Comparison of ENCODE assay signal across 23 mouse cellular contexts in genomic region chr8:127323583-127324360, GRCm38 (mm10).
DNase-seq lines count a peak whose midpoint lies in the region; ATAC-seq and TF ChIP-seq lines count a peak whose summit lies in the region.
"Had no signal": no experiment of that assay in that cellular context is flagged by ENCODE, and none has a peak within 500 bp of the region (broad histone marks: within the 10 kb centered on the region; RNA-seq: fewer than 3 reads in every experiment).

No protein-coding gene starts in this region.

- no peak overlapping the region for H3K9ac ChIP-seq in intestine, embryonic 14.5 days (ENCODE audit: low read length)
- H3K9ac ChIP-seq in intestine, embryonic 15.5 days = no peak overlapping the region
- H3K9ac ChIP-seq in CH12.LX (ENCODE audit: insufficient read depth, low read depth) (no peak overlapping the region), MEL (ENCODE audit: control insufficient read depth, low read depth, low read length, poor library complexity, severe bottlenecking) (no peak overlapping the region)
- H3K9ac ChIP-seq: embryonic facial prominence, embryonic 12.5 days; forebrain, embryonic 12.5 days; forebrain, embryonic 15.5 days; heart, embryonic 13.5 days; hindbrain, embryonic 12.5 days; hindbrain, embryonic 15.5 days had no signal

- H3K27ac ChIP-seq in intestine, embryonic 14.5 days (ENCODE audit: low read depth) = no peak overlapping the region
- H3K27ac ChIP-seq in intestine, embryonic 15.5 days = no peak overlapping the region
- H3K27ac ChIP-seq in CH12.LX (ENCODE audit: insufficient read depth, low read depth) = no peak overlapping the region
- H3K27ac ChIP-seq in MEL (ENCODE audit: control insufficient read depth, low read depth, low read length) = no peak overlapping the region
- H3K27ac ChIP-seq: embryonic facial prominence, embryonic 12.5 days; forebrain, embryonic 12.5 days; forebrain, embryonic 15.5 days; heart, adult 2 months; heart, embryonic 10.5 days; heart, embryonic 13.5 days; hindbrain, embryonic 12.5 days; hindbrain, embryonic 15.5 days had no signal

- no peak overlapping the region for H3K4me2 ChIP-seq in intestine, embryonic 14.5 days (ENCODE audit: low read length)
- no peak overlapping the region for H3K4me2 ChIP-seq in intestine, embryonic 15.5 days (replicated peaks)
- H3K4me2 ChIP-seq in CH12.LX (ENCODE audit: insufficient read depth, low read depth, poor library complexity, severe bottlenecking) = no peak overlapping the region
- H3K4me2 ChIP-seq: embryonic facial prominence, embryonic 12.5 days; forebrain, embryonic 12.5 days; forebrain, embryonic 15.5 days; heart, embryonic 13.5 days; hindbrain, embryonic 12.5 days; hindbrain, embryonic 15.5 days had no signal

- TF ChIP-seq EP300 in CH12.LX (IDR thresholded peaks at IDR 0.05; ENCODE audit: low read length) (no peak), MEL (IDR thresholded peaks at IDR 0.05; ENCODE audit: low read depth in 1 of 2, low read length in 2 of 2) (no peak)

- no peaks in the 10 kb centered on the region for H3K9me3 ChIP-seq in intestine, embryonic 14.5 days (ENCODE audit: control insufficient read depth, low read length)
- no peaks in the 10 kb centered on the region for H3K9me3 ChIP-seq in intestine, embryonic 15.5 days
- no peaks in the 10 kb centered on the region for H3K9me3 ChIP-seq in CH12.LX (replicated peaks; ENCODE audit: low read length)
- H3K9me3 ChIP-seq in MEL (replicated peaks; ENCODE audit: insufficient read depth, low read length) = no peaks in the 10 kb centered on the region
- H3K9me3 ChIP-seq: embryonic facial prominence, embryonic 12.5 days; forebrain, embryonic 12.5 days; forebrain, embryonic 15.5 days; heart, embryonic 10.5 days; heart, embryonic 13.5 days; hindbrain, embryonic 12.5 days; hindbrain, embryonic 15.5 days had no signal

- in situ Hi-C loops in CH12.LX (cut with MboI; ENCODE audit: low pct_ligation_motif_present, low pct_unique_long_range_greater_than_20kb, low sequenced_read_pairs) = no loop called here

- H3K27me3 ChIP-seq in intestine, embryonic 14.5 days (replicated peaks; ENCODE audit: control insufficient read depth, insufficient read depth, low read length) = no peaks in the 10 kb centered on the region
- H3K27me3 ChIP-seq in intestine, embryonic 15.5 days (replicated peaks) = no peaks in the 10 kb centered on the region
- H3K27me3 ChIP-seq in CH12.LX (replicated peaks) = no peaks in the 10 kb centered on the region
- H3K27me3 ChIP-seq in MEL (ENCODE audit: control insufficient read depth in 1 of 2, insufficient read depth in 2 of 2, low read length in 2 of 2) = no peaks in the 10 kb centered on the region
- H3K27me3 ChIP-seq: embryonic facial prominence, embryonic 12.5 days; forebrain, embryonic 12.5 days; forebrain, embryonic 15.5 days; heart, embryonic 13.5 days; hindbrain, embryonic 12.5 days; hindbrain, embryonic 15.5 days; Patski had no signal

- no peak overlapping the region for H3K4me3 ChIP-seq in intestine, embryonic 14.5 days (ENCODE audit: low read depth, low read length)
- no peak overlapping the region for H3K4me3 ChIP-seq in intestine, embryonic 15.5 days (replicated peaks)
- H3K4me3 ChIP-seq in CH12.LX (replicated peaks in 1 of 3; ENCODE audit: low read depth in 2 of 3, low read length in 2 of 3, poor library complexity in 1 of 3) = no peak overlapping the region
- H3K4me3 ChIP-seq in MEL (ENCODE audit: control insufficient read depth in 1 of 2, insufficient read depth in 1 of 2, low read depth in 2 of 2, low read length in 2 of 2) = no peak overlapping the region
- H3K4me3 ChIP-seq: embryonic facial prominence, embryonic 12.5 days; erythroblast, embryonic 14.5 days; forebrain, embryonic 12.5 days; forebrain, embryonic 15.5 days; heart, adult 2 months; heart, embryonic 10.5 days; heart, embryonic 13.5 days; hindbrain, embryonic 12.5 days; hindbrain, embryonic 15.5 days had no signal

- DNase-seq in intestine, embryonic 14.5 days (ENCODE audit: low spot score) = peak; percentile 49
- DNase-seq in CH12.LX (ENCODE audit: extremely low read depth) (no peak), MEL (ENCODE audit: low read depth, low spot score) (no peak)
- DNase-seq in retina, embryonic 14.5 days (ENCODE audit: low spot score) = no peak
- no peak for DNase-seq in kidney, adult 11 months
- DNase-seq: adrenal gland, postnatal 10 days; adrenal gland, postnatal 36 days; cerebellum, adult 18-20 months; cerebellum, adult 9-10 months; cerebellum, postnatal 14 days; gastrocnemius, postnatal 25 days; heart, adult 2 months had no signal

- TF ChIP-seq POLR2A in CH12.LX (IDR thresholded peaks at IDR 0.05; ENCODE audit: low read depth, low read length) = no peak
- TF ChIP-seq POLR2A in MEL (IDR thresholded peaks at IDR 0.05; ENCODE audit: control insufficient read depth in 1 of 2, insufficient read depth in 1 of 2, low read depth in 1 of 2, low read length in 2 of 2, poor library complexity in 1 of 2) = no peak

- no peak for ATAC-seq in intestine, embryonic 14.5 days (replicated peaks; ENCODE audit: low FRiP score, low TSS enrichment, low read depth)
- ATAC-seq in intestine, embryonic 15.5 days = no peak
- ATAC-seq: CD4-positive, CD25-positive, alpha-beta regulatory T cell, adult 4 months; forebrain, embryonic 15.5 days; Patski had no signal

- TF ChIP-seq RAD21 in CH12.LX (IDR thresholded peaks at IDR 0.05; ENCODE audit: low read depth, low read length) (no peak), MEL (IDR thresholded peaks at IDR 0.05; ENCODE audit: low read depth, low read length) (no peak)

- dilution Hi-C loops in CH12.LX (cut with MboI; ENCODE audit: extremely low pct_ligation_motif_present, extremely low pct_unique_long_range_greater_than_20kb, low sequenced_read_pairs) = no loop called here

- WGBS in intestine, embryonic 14.5 days = 88% methylated on average over 10 of the region's 10 CpGs
- WGBS in intestine, embryonic 15.5 days = 90% methylated on average over 10 of the region's 10 CpGs

- TF ChIP-seq CTCF in CH12.LX (conservative IDR thresholded peaks at IDR 0.05 in 1 of 2, IDR thresholded peaks at IDR 0.05 in 1 of 2; ENCODE audit: low read depth in 2 of 2, low read length in 2 of 2) (no peak), MEL (IDR thresholded peaks at IDR 0.05 in 2 of 3, conservative IDR thresholded peaks at IDR 0.05 in 1 of 3; ENCODE audit: control insufficient read depth in 1 of 3, insufficient read depth in 1 of 3, low read depth in 2 of 3, low read length in 3 of 3, poor library complexity in 1 of 3, severe bottlenecking in 1 of 3) (no peak)

- H3K4me1 ChIP-seq in intestine, embryonic 14.5 days (replicated peaks; ENCODE audit: control insufficient read depth, insufficient read depth, low read length) = no peaks in the 10 kb centered on the region
- H3K4me1 ChIP-seq in intestine, embryonic 15.5 days (replicated peaks) = 0 out of 2 replicates have a peak, but pooled peaks cover under 1% of the 10 kb centered on the region
- H3K4me1 ChIP-seq in CH12.LX (ENCODE audit: control insufficient read depth in 1 of 2, insufficient read depth in 2 of 2) (peaks cover 0 to 16% of the 10 kb centered on the region in 2 experiments; a peak in 3 of 4 replicates), MEL (ENCODE audit: control insufficient read depth in 1 of 2, insufficient read depth in 2 of 2, low read length in 2 of 2) (no peaks in the 10 kb centered on the region)
- H3K4me1 ChIP-seq: embryonic facial prominence, embryonic 12.5 days; forebrain, embryonic 15.5 days; heart, embryonic 10.5 days; hindbrain, embryonic 12.5 days had no signal

- H3K79me2 ChIP-seq in CH12.LX (replicated peaks; ENCODE audit: control insufficient read depth, extremely low read depth, insufficient read depth, poor library complexity, severe bottlenecking) = no peaks in the 10 kb centered on the region
- no peaks in the 10 kb centered on the region for H3K79me2 ChIP-seq in MEL (ENCODE audit: control insufficient read depth, insufficient read depth, low read length, poor library complexity)

- peaks cover 10% of the 10 kb centered on the region; the same call in 1 of the 2 replicates for H3K36me3 ChIP-seq in intestine, embryonic 14.5 days (ENCODE audit: control insufficient read depth, insufficient read depth, low read length)
- no peaks in the 10 kb centered on the region for H3K36me3 ChIP-seq in intestine, embryonic 15.5 days
- no peaks in the 10 kb centered on the region for H3K36me3 ChIP-seq in CH12.LX (replicated peaks in 1 of 2; ENCODE audit: control insufficient read depth in 1 of 2, insufficient read depth in 1 of 2, low read length in 1 of 2)
- H3K36me3 ChIP-seq in MEL (ENCODE audit: control insufficient read depth in 1 of 2, insufficient read depth in 2 of 2, low read length in 2 of 2) = no peaks in the 10 kb centered on the region
- H3K36me3 ChIP-seq: embryonic facial prominence, embryonic 12.5 days; forebrain, embryonic 12.5 days; forebrain, embryonic 15.5 days; hindbrain, embryonic 12.5 days; hindbrain, embryonic 15.5 days had no signal

TF ChIP-seq in CH12.LX, 34 proteins besides CTCF, POLR2A, EP300 and RAD21:
- TF ChIP-seq ZMIZ1 (IDR thresholded peaks at IDR 0.05; ENCODE audit: low read depth, low read length) = no peak
- TF ChIP-seq ZKSCAN1 (IDR thresholded peaks at IDR 0.05; ENCODE audit: borderline replicate concordance, low read depth, low read length) = peak; percentile 77

TF ChIP-seq in MEL, 35 proteins besides CTCF, POLR2A, EP300 and RAD21:
- no peak for TF ChIP-seq BHLHE40 (IDR thresholded peaks at IDR 0.05; ENCODE audit: borderline replicate concordance, low read depth, low read length)
- peak; percentile 66; the same call in 1 of the 2 replicates for TF ChIP-seq ZKSCAN1 (IDR thresholded peaks at IDR 0.05; ENCODE audit: low read depth, low read length)
